Mouse (Mus musculus): ENCODE data around the gene Abcc10. TPM values are rescaled to one million over a fixed set of nuclear protein-coding genes. Genes with fewer than 3 reads are reported as not detected.

Abcc10 gene
- polyA plus RNA-seq, 1 experiment: 37.5 TPM

DNA sequence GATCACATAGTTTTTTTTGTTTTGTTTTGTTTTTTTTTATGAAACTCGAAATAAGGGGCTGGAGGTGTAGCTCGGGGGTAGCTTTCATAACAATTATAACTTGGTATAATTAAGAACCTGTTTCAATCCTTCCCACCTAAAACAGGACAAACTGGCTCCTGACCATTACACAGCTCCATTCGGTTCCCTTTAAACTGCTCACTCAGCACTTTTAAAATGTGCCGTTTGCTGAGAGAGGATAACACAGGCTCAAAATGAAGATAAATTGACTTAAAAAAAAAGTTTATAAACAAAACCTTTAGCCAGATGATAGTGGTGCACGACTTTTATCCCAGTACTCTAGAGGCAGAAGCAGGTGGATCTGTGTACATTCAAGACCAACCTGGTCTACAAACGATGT lies 42.7 kb downstream of the Abcc10 start:
- Histone ChIP-seq H3K27me3 (ENCODE audit: control insufficient read depth, insufficient read depth, low read length) (no peaks in the 10 kb centered on the region), H3K4me1 (ENCODE audit: control insufficient read depth, insufficient read depth, insufficient read length, low read length) (peaks cover 9% of the 10 kb centered on the region), H3K36me3 (ENCODE audit: control insufficient read depth, insufficient read depth, low read length) (no peaks in the 10 kb centered on the region), H3K4me3 (ENCODE audit: low read depth, low read length) (no peak overlapping the region), H3K27ac (ENCODE audit: insufficient read depth, low read depth, low read length) (no peak overlapping the region)
- TF ChIP-seq CTCF (IDR thresholded peaks at IDR 0.05; ENCODE audit: extremely low read depth, insufficient read length, insufficient replicate concordance, low read depth, low read length) (no peak), POLR2A (IDR thresholded peaks at IDR 0.05; ENCODE audit: low read depth, low read length) (no peak)
- WGBS: 46% methylated on average over 6 of the region's 6 CpGs

DNA sequence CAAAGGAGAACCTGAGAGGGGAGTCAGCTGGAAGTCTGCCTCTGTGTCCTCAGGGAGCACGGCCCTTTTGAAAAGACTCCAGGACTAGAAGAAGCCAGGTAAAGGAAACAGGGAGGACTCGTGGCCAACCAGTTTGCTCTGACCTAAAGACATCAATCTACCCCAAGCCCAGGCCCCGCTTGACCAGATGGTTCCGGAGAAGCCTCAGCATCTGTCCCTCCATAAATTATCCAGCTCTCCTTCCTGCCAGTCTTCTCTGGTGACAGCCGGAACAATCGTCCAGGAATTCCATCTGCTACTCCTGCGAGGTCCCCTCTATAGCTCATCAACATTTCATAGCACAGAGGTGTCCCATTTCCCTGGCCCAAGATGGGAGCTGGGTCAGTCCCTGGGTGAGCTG lies 43.5 kb downstream of the Abcc10 start:
- H3K27me3 ChIP-seq (ENCODE audit: control insufficient read depth, insufficient read depth, low read length): no peaks in the 10 kb centered on the region
- 74% methylated on average over 7 of the region's 7 CpGs for WGBS
- no peak overlapping the region for H3K27ac ChIP-seq (ENCODE audit: insufficient read depth, low read depth, low read length)
- TF ChIP-seq POLR2A (IDR thresholded peaks at IDR 0.05; ENCODE audit: low read depth, low read length) (no peak), CTCF (IDR thresholded peaks at IDR 0.05; ENCODE audit: extremely low read depth, insufficient read length, insufficient replicate concordance, low read depth, low read length) (no peak)
- peaks cover 3% of the 10 kb centered on the region; the same call in 1 of the 2 replicates for H3K36me3 ChIP-seq (ENCODE audit: control insufficient read depth, insufficient read depth, low read length)
- H3K4me1 ChIP-seq (ENCODE audit: control insufficient read depth, insufficient read depth, insufficient read length, low read length): peaks cover 9% of the 10 kb centered on the region
- no peak overlapping the region for H3K4me3 ChIP-seq (ENCODE audit: low read depth, low read length)

DNA sequence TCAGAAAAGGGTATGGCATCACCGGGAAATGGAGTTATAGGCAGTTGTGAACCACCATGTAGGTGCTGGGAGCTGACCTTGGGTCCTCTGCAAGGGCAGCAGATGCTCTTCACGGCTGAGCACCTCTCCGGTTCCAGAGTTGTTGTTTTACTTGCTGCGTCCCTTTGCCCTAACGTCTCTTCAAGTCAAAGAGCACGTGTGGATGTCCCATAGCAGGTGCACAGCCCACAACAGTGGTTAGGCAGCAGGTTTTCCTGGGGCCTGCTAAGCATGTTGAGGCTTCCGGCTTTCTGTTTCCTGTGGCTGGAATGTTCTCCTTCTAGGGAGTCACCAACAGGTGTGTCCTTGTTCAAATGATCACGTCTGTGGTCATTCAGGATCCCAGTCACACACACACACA lies 44.2 kb downstream of the Abcc10 start:
- TF ChIP-seq POLR2A (IDR thresholded peaks at IDR 0.05; ENCODE audit: low read depth, low read length) (no peak), CTCF (IDR thresholded peaks at IDR 0.05; ENCODE audit: extremely low read depth, insufficient read length, insufficient replicate concordance, low read depth, low read length) (no peak)
- WGBS: 87% methylated on average over 8 of the region's 8 CpGs
- Histone ChIP-seq H3K36me3 (ENCODE audit: control insufficient read depth, insufficient read depth, low read length) (peaks cover 4% of the 10 kb centered on the region; the same call in 1 of the 2 replicates), H3K4me3 (ENCODE audit: low read depth, low read length) (no peak overlapping the region), H3K4me1 (ENCODE audit: control insufficient read depth, insufficient read depth, insufficient read length, low read length) (peaks cover 9% of the 10 kb centered on the region), H3K27ac (ENCODE audit: insufficient read depth, low read depth, low read length) (no peak overlapping the region), H3K27me3 (ENCODE audit: control insufficient read depth, insufficient read depth, low read length) (no peaks in the 10 kb centered on the region)

DNA sequence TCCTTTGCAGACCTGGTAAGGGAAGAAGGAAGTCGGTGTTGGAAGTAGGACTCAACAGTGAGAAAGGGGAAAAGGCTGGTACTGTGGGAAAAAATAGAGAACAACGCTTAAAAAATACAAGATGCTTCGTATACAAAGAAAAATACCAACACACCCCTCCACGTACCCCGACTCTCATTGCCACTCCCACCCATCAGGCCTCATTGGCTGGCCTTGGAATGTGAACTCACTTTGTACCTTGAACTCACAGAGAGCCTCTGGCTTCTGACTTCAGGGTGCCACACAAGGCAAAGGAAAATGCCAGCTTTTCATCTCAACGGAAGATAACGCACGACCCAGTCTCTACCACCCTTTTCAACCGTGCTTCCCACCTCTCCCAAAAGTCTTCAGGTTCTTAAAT lies 45.0 kb downstream of the Abcc10 start:
- H3K4me3 ChIP-seq (ENCODE audit: low read depth, low read length): peak overlapping the region; percentile 22
- 13% methylated on average over 9 of the region's 9 CpGs for WGBS
- no peaks in the 10 kb centered on the region for H3K27me3 ChIP-seq (ENCODE audit: control insufficient read depth, insufficient read depth, low read length)
- H3K36me3 ChIP-seq (ENCODE audit: control insufficient read depth, insufficient read depth, low read length): peaks cover 4% of the 10 kb centered on the region; the same call in 1 of the 2 replicates
- H3K27ac ChIP-seq (ENCODE audit: insufficient read depth, low read depth, low read length): peak overlapping the region; percentile 67
- H3K4me1 ChIP-seq (ENCODE audit: control insufficient read depth, insufficient read depth, insufficient read length, low read length): peaks cover 7% of the 10 kb centered on the region
- TF ChIP-seq POLR2A (IDR thresholded peaks at IDR 0.05; ENCODE audit: low read depth, low read length): no peak
- no peak for TF ChIP-seq CTCF (IDR thresholded peaks at IDR 0.05; ENCODE audit: extremely low read depth, insufficient read length, insufficient replicate concordance, low read depth, low read length)

DNA sequence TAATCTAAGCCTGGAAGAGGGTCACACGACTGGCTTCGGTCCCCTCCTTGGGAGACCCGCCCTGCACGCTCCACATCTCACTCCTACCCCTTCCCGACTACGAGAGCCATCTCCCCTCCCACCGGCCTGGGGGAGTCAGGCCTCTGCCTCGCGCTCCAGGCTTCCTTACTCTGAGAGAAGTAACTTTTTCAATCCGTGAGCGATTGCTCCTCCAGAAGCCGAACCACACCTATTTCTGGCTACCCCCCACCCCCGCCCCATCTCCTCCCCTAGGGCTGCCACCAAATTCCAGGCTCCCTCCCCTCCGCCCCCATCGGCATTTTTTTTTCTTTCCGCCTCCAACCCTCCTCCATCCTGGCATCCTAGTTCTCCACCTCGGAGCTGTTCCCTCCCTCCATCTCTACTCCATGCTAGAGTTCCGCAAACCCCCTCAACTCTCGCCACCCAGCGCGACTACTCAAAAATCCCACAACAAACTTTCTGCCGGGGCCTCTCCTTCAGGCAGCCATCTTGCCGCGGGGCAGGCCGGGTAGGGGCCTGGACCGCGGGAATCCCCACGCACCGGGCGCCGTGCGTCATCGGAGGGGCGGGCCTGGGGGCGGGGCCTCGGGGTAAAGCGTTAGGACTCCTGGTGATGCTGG lies 45.5 kb downstream of the Abcc10 start, which contains the start of gene Tjap1:
Gene Tjap1, minus strand, starts transcription at position 544 of the 641 bp plus-strand sequence.
- H3K4me3 ChIP-seq (ENCODE audit: low read depth, low read length): peak within 1 kb of the TSS; percentile 98
- no peaks in the 10 kb centered on the region for H3K27me3 ChIP-seq (ENCODE audit: control insufficient read depth, insufficient read depth, low read length)
- peak within 1 kb of the TSS; percentile 67 for H3K27ac ChIP-seq (ENCODE audit: insufficient read depth, low read depth, low read length)
- peaks cover 7% of the 10 kb centered on the region for H3K4me1 ChIP-seq (ENCODE audit: control insufficient read depth, insufficient read depth, insufficient read length, low read length)
- WGBS: under 1% methylated on average over 37 of the region's 37 CpGs
- H3K36me3 ChIP-seq (ENCODE audit: control insufficient read depth, insufficient read depth, low read length): peaks cover 6% of the 10 kb centered on the region
- TF ChIP-seq POLR2A (IDR thresholded peaks at IDR 0.05; ENCODE audit: low read depth, low read length) (peak; percentile 65; the same call in 1 of the 2 replicates), CTCF (IDR thresholded peaks at IDR 0.05; ENCODE audit: extremely low read depth, insufficient read length, insufficient replicate concordance, low read depth, low read length) (no peak)

DNA sequence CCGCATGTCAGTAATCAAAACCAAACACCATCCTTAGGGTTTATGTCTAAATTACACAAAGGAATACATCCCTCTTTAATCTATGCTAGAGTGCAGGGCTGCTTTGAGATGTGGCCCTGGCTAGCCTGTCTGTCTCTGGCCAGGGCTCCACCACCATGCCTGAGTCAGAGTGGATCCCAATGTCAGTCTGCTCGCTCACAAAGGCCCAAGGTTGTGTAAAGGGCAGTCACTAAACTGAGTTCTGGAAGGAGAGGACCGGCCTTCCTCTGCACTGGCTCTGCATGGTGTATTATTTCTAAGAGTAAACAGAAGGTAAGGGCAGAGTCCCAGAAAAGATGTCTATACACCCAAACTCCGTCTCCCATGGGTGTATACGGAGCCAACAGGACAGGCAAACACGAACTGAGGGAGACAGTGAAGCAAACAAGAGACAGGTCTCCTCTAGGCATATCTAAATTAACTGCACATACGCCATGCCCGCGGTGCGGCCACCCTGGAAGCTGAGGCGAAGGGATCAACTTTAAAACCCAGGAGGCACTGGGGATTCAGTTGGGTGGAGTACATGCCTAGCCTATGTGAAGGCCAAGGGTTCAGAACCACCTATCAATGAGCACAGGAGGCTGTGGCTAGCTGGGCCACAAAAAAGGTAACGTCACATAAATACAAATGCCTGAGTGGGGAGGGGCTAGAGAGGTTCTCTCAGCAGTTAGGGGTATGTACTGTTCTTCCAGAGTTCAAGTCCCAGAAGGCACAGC lies 50.0 kb downstream of the Abcc10 start:
- 92% methylated on average over 12 of the region's 12 CpGs for WGBS
- Histone ChIP-seq H3K27ac (ENCODE audit: insufficient read depth, low read depth, low read length) (no peak overlapping the region), H3K36me3 (ENCODE audit: control insufficient read depth, insufficient read depth, low read length) (peaks cover 10% of the 10 kb centered on the region), H3K4me3 (ENCODE audit: low read depth, low read length) (no peak overlapping the region), H3K27me3 (ENCODE audit: control insufficient read depth, insufficient read depth, low read length) (no peaks in the 10 kb centered on the region), H3K4me1 (ENCODE audit: control insufficient read depth, insufficient read depth, insufficient read length, low read length) (peaks cover 3% of the 10 kb centered on the region)
- no peak for TF ChIP-seq CTCF (IDR thresholded peaks at IDR 0.05; ENCODE audit: extremely low read depth, insufficient read length, insufficient replicate concordance, low read depth, low read length)
- TF ChIP-seq POLR2A (IDR thresholded peaks at IDR 0.05; ENCODE audit: low read depth, low read length): no peak

DNA sequence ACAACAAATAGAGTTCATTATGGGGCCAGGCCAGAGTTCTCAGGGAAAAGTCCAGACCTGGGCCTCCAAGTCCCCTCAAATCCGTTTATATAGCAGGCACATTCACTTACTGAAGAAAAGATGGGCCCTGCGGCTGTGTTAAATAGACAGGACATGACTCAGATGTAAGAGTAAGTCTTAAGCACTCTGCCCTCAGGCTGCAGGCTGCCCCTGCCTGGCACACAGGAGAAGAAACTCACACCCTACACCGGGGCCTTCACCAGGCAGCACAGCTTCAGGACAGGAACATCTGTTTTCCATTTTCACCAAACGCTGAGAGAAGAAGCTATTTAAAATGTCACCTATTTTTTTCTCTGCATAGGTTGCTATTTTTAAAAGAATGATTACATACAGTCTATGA lies 50.6 kb downstream of the Abcc10 start:
- TF ChIP-seq CTCF (IDR thresholded peaks at IDR 0.05; ENCODE audit: extremely low read depth, insufficient read length, insufficient replicate concordance, low read depth, low read length): no peak
- peaks cover 2% of the 10 kb centered on the region for H3K4me1 ChIP-seq (ENCODE audit: control insufficient read depth, insufficient read depth, insufficient read length, low read length)
- no peaks in the 10 kb centered on the region for H3K27me3 ChIP-seq (ENCODE audit: control insufficient read depth, insufficient read depth, low read length)
- peaks cover 10% of the 10 kb centered on the region for H3K36me3 ChIP-seq (ENCODE audit: control insufficient read depth, insufficient read depth, low read length)
- H3K4me3 ChIP-seq (ENCODE audit: low read depth, low read length): no peak overlapping the region
- H3K27ac ChIP-seq (ENCODE audit: insufficient read depth, low read depth, low read length): no peak overlapping the region
- 78% methylated on average over 4 of the region's 4 CpGs for WGBS
